Mouse (Mus musculus) cortical plate, adult 2 months (tissue): ENCODE measurements around the gene Olfr553. TPM values are rescaled to one million over a fixed set of nuclear protein-coding genes. Genes with fewer than 3 reads are reported as not detected.
"Not testable (repeated sequence)": the region's sequence is repeated elsewhere in the genome, so short reads cannot be mapped to it uniquely, and the experiment has no call there.

Experiments
- H3K27ac ChIP-seq: fragments of 200-500 bp; 2 replicates; pipeline ENCODE4 v1.5.1; 2012; ENCODE audit warnings: low read length, control low read depth, inconsistent platforms; ENCODE audit not compliant: insufficient read depth
- H3K4me1 ChIP-seq: fragments of 200-500 bp; 2 replicates; pipeline ENCODE4 v1.6.1; 2011; ENCODE audit warnings: low read length; ENCODE audit not compliant: control insufficient read depth, insufficient read depth
- H3K4me3 ChIP-seq: fragments of 200-500 bp; 2 replicates; pipeline ENCODE4 v1.5.1; 2011; ENCODE audit warnings: mild to moderate bottlenecking, low read length, control low read depth; ENCODE audit not compliant: insufficient read depth
- CTCF ChIP-seq: fragments of 200-500 bp; IDR thresholded peaks from 2 replicates; pipeline ENCODE4 v1.5.1; 2011; ENCODE audit warnings: mild to moderate bottlenecking, control low read depth, low read length; ENCODE audit not compliant: insufficient read depth; ENCODE audit errors: extremely low read depth
- POLR2A ChIP-seq: fragments of 200-500 bp; IDR thresholded peaks from 2 replicates; pipeline ENCODE4 v1.6.1; 2011; ENCODE audit warnings: mild to moderate bottlenecking, low read length, control low read depth; ENCODE audit not compliant: insufficient read depth; ENCODE audit errors: extremely low read depth
- polyA plus RNA-seq: library from polyadenylated mRNA; depleted of rRNA; stranded (reverse); fragments of >200 nt; gene quantifications from 2 replicates; pipeline ENCODE4 v1.2.3, GENCODE M21; 2012; rRNA removed

The Olfr553 gene
- not detected in 2 replicates for polyA plus RNA-seq

DNA sequence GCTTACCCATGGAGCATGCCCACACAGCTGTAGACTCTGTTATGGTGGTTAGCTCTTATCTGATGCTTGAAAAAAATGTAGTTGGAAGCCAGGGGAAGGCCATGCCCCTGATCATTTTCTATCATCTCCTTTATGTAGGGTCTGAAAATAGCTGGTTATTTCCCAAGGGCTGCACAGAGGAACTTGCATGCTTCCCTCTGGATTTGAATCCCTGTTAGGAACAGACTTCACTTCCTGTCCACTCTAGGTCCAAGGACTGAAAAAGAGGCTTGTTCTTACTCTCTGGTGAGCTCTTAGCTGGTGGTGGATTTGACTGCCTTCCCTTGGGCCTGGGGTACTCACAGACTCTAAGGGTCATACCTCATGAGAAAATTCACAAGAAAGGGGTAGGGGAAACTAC is at the start of gene Olfr553:
TSS of gene Olfr553 (minus strand) at position 101 of the 400 bp plus-strand sequence.
- TF ChIP-seq POLR2A (no peak), CTCF (no peak)
- H3K4me3 ChIP-seq = no peak within 1 kb of the TSS

DNA sequence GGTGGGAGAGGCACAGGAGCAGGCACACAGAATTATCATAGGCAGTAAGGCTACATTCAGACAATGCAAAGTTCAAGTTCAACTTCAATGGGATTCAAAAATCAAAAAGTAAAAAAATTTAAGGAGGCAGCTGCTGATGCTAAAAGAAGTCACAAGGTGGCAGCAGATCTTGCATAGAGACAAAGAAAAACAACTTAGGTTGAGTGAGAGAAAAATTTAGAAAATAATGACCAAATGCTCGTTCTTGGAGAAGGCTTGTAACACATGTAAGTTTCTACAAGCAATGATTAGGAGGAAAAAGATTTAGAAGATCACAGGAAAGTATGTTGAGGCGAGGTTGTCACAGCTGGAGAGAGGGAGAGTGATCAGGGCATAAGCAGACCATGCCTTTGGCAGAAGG is 47.4 kb upstream of the Olfr553 start:
- H3K27ac ChIP-seq = no peak overlapping the region
- no peaks in the 10 kb centered on the region for H3K4me1 ChIP-seq
- no peak overlapping the region for H3K4me3 ChIP-seq
- no peak for TF ChIP-seq CTCF
- no peak for TF ChIP-seq POLR2A

More for the DNA sequence above, at the start of gene Olfr553:
- Histone ChIP-seq H3K4me1 (no peaks in the 10 kb centered on the region), H3K27ac (no peak within 1 kb of the TSS)

DNA sequence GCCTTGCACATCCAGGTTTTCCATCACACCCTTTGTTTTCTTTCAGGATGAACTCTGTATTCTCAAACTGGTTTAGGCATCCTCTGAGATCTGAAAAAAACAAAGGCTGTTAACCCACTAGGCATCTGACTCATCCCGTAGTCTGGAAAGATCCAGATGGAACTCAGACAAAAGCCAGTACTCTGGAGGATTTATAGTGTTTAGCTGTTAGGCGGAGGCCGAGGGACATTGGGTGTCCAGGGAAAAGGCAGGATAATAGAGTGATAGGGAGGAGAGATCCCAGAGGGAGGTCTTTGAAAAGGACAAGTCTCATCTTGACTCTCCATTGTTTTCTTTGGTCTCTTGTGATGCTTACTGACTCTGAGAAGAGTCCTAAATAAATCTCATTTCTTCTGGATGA is 46.6 kb upstream of the Olfr553 start, which contains the start of gene Olfr556:
TSS of gene Olfr556 (plus strand) at position 301 of the 400 bp plus-strand sequence.
- TF ChIP-seq CTCF (no peak), POLR2A (no peak)
- Histone ChIP-seq H3K4me3 (no peak within 1 kb of the TSS), H3K27ac (no peak within 1 kb of the TSS), H3K4me1 (no peaks in the 10 kb centered on the region)

DNA sequence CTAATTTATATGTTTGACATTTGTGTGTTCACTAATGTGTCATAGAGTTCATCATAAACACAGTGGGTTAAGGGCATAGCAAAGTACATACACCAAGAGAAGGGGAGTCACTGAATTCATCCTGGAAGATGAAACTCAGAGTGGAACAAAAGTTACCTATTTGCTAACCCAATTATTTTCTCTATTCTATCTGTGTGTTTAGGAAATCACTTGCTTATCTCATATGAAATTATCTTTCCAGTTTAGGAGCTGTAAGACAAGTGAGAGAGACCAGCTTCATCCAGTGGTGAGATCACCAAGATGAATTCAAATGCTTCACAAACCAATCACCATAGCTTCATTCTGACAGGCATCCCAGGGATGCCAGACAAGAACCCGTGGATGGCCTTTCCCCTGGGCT is 40.5 kb upstream of the Olfr553 start, which contains the start of gene Olfr555:
TSS of gene Olfr555 (plus strand) at position 301 of the 400 bp plus-strand sequence.
- no peak for TF ChIP-seq POLR2A
- TF ChIP-seq CTCF = no peak
- Histone ChIP-seq H3K4me3 (no peak within 1 kb of the TSS), H3K27ac (no peak within 1 kb of the TSS), H3K4me1 (no peaks in the 10 kb centered on the region)

DNA sequence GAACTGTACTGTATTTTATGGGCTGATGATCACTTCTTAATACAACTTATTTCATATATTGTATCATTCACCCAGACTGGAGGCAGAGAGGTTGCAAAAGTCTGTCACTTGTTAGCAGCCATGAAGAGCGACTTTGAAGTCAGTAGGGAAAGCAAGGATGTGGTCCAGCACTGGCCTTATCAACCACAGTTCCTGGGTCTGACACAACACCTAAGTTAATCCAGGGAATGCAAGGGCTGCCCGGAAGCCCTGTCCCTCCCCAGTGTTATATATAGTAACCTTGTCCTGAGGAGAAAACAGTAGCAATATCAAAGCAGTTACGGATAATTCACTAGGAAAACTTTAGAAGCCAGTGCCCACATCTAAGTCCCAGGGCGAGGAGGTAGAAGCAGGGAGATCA is 26.9 kb upstream of the Olfr553 start:
- not testable (repeated sequence) for H3K4me3 ChIP-seq, H3K4me1 ChIP-seq, H3K27ac ChIP-seq

DNA sequence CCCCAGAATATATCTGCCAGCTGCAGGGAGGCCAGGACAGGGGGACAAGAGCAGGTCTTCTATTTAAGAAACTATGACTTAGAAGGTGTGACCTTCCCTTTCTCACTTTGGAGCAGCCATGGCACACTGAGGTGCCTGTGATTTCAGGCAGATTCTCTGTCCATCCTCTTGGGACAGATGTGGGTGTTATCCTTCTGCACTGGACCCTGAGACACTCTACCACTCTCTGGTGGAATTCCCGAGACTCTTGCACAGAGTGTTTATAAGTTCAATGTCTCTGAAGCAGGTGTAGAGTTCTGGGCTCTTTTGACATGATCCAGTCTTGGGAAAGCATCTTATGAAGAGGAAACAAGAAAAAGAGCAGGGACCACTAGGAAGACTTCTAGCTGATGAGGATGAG is 20.1 kb upstream of the Olfr553 start, which contains the start of gene Olfr554:
TSS of gene Olfr554 (plus strand) at position 301 of the 400 bp plus-strand sequence.
- Histone ChIP-seq H3K4me1 (no peaks in the 10 kb centered on the region), H3K4me3 (no peak within 1 kb of the TSS), H3K27ac (no peak within 1 kb of the TSS)
- no peak for TF ChIP-seq POLR2A
- TF ChIP-seq CTCF = no peak

DNA sequence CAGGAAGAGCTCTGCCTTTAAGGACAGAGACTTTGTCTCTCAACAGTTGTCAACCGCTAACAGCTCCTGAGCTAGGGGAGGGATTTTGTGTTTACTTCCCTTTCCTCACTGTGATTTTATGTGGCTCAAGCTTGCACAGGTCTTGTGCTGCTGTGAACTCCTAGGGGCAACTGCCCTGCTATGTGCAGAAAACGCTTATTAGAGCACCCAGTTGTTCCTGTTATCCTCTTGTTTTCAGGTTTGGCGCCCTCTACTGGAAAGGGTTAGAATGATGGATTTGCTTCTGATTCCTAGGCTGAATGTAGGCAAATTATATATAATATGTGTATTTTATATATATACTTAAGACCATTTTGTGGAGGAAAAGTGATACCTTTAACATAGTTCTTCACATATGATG is 18.6 kb upstream of the Olfr553 start:
- no peak overlapping the region for H3K4me3 ChIP-seq
- TF ChIP-seq POLR2A (no peak), CTCF (peak; percentile 15; the same call in 1 of the 2 replicates)
- no peak overlapping the region for H3K27ac ChIP-seq
- no peaks in the 10 kb centered on the region for H3K4me1 ChIP-seq

DNA sequence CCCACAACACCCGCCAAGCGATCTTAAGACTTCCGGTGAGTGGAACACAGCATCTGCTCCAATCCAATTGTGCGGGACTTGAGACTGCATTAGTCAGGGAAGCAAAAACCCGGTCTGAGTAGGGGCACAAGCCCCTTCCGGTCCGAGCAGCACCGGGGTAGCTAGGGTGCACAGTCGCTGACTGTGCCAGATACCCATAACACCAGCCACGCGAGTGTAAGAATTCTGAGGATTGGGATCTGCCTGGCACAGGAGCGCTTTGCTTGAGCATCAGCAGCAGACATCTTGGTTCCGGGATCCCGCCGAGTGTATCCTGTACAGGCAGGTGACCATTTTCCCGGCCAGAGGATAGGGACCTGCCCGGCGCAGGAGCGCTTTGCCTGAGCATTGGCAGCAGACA is 2.4 kb upstream of the Olfr553 start:
- not testable (repeated sequence) for H3K27ac ChIP-seq

DNA sequence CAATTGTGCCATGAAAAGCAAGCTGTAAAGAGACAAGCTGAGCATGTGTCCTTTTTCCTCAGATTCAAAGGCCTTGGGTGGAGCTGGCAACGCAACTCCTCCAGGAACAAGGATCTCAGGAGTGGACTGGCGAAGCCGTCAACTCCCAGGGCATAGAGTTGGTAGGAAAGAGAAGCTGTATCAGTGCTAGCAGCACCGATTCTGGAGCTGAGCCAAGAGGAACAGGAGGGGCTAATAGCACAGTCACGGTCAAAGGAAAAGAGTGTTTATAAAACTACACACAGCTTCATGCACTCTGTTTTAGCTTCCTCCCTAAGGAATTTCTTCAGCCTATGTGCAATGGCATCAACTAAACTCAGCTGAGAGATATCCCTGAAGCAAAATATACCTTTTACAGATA is 1.6 kb upstream of the Olfr553 start:
- no peaks in the 10 kb centered on the region for H3K4me1 ChIP-seq
- TF ChIP-seq POLR2A (no peak), CTCF (no peak)
- H3K27ac ChIP-seq = no peak overlapping the region
- H3K4me3 ChIP-seq = no peak overlapping the region

More for the DNA sequence above, 2.4 kb upstream of the Olfr553 start:
- not testable (repeated sequence) for H3K4me1 ChIP-seq, H3K4me3 ChIP-seq

DNA sequence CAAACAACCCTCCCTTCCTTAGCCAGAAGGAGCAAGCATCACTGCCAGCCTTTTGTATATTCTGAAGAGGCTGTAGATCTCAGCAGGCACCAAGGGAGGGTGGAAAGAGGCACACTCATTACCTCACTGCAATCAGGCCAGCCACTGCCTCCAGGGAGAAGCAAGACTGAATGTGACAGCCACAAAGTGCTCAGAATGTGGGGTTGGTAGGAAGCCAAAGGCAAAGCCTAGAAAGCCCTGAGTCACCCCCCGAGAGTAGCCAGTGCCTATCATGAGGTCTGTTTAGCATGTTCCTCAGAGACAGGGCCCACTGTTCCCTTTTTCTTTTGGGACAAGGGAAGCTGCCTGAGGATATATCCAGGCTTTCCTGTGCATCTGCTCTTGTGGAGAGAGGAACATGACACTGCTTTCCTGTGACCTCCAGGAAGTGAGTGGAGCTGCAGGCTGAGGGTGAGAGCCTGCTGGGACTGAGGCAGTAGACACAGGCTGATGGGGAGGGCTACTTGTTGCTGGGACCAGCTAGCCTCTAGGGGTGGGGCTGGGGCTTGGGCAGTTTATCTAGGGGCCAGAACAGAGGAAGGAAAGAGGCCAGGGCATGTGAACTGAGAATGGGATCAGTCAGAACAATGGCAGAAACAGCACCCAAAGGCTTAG is 20.5 kb downstream of the Olfr553 start, which contains the start of gene Olfr552:
TSS of gene Olfr552 (plus strand) at position 393 of the 654 bp plus-strand sequence.
- Histone ChIP-seq H3K4me3 (no peak within 1 kb of the TSS), H3K27ac (no peak within 1 kb of the TSS), H3K4me1 (no peaks in the 10 kb centered on the region)
- TF ChIP-seq POLR2A (no peak), CTCF (no peak)

DNA sequence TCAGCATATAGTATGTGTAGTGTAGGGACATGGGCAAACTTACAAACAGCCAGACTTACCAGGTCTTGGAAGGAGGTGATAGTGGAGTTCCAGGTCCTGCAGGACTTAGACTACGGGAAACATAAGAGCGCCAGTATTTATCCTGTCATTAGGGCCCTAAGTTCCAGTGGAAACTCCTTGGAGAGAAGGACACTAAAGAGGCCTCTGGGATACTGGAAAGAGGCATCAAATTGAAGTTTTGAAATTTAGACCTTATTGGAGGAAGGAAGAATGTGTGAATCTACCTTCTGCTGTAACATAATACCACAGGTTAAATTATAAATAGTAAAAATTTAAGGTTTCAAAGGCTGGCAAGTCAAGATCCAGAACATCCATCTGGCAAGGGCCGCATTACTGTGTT is 26.2 kb downstream of the Olfr553 start, which contains the start of gene Olfr551:
TSS of gene Olfr551 (minus strand) at position 101 of the 400 bp plus-strand sequence.
- Histone ChIP-seq H3K4me3 (no peak within 1 kb of the TSS), H3K4me1 (no peaks in the 10 kb centered on the region), H3K27ac (no peak within 1 kb of the TSS)
- TF ChIP-seq CTCF (no peak), POLR2A (no peak)

DNA sequence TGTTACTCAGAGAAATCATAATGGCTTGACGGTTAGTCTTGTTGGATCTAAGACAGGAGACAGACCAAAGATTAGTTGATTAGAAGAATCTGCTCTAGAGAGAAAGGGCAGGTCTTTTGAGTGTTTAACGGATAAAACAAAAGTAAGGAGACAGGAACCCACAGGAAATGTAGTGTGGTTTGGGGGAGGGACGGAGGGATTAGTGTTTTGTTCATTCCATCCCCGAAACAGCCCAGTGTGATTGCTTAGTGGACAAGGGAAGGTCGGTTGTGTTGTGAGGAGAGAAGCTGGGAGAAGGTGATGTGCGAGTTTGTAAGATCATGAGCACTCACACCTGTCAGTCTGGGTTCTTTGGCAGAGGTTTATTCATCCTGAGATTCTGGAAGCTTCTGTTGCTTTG is 42.0 kb downstream of the Olfr553 start:
- Histone ChIP-seq H3K4me3 (no peak overlapping the region), H3K27ac (no peak overlapping the region), H3K4me1 (no peaks in the 10 kb centered on the region)
- TF ChIP-seq CTCF = no peak
- TF ChIP-seq POLR2A = no peak
